Mouse (Mus musculus): ENCODE results near the gene Hnf4a. TPM values are rescaled to one million over a fixed set of nuclear protein-coding genes. Genes with fewer than 3 reads are reported as not detected.

Gene Hnf4a
- polyA plus RNA-seq, 1 experiment, result 0.22 TPM

GRCm38 (mm10) chr2:163555417-163555816 lies 48.8 kb downstream of the Hnf4a start:
- H3K27me3 ChIP-seq (ENCODE audit: control insufficient read depth, insufficient read depth, low read length), result no peaks in the 10 kb centered on the region

DNA sequence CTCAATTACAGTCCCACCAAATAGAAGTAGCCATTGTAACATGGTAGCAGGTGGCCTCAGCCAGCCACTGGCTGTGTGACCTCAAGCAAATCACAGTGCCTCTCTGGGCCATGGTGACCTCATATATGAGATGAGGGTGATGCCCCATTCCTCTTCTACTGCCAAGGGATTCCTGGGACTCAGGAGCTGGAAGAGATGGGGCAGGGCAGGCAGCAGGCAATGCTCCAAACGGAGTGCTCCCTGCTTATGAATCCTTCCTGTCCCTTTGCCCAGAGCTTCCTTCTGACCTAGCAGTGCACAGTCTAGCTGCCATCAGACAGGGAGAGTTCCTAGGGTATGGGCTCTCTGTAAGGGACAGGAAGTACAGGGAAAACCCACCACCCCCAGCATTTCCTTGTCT lies 51.9 kb downstream of the Hnf4a start:
- Histone ChIP-seq H3K27ac (ENCODE audit: insufficient read depth, low read length) (no peak overlapping the region), H3K4me1 (ENCODE audit: control insufficient read depth, insufficient read depth, insufficient read length) (no peaks in the 10 kb centered on the region), H3K27me3 (ENCODE audit: control insufficient read depth, insufficient read depth, low read length) (no peaks in the 10 kb centered on the region), H3K4me3 (ENCODE audit: extremely low read depth, insufficient read depth, insufficient read length) (no peak overlapping the region), H3K36me3 (ENCODE audit: control insufficient read depth, insufficient read depth, low read length) (no peaks in the 10 kb centered on the region)
- TF ChIP-seq POLR2A (IDR thresholded peaks at IDR 0.05; ENCODE audit: low read depth, low read length) (no peak), CTCF (IDR thresholded peaks at IDR 0.05; ENCODE audit: extremely low read depth, insufficient read depth, insufficient read length, insufficient replicate concordance) (no peak)
- WGBS, result 95% methylated on average over 1 of the region's 1 CpGs
- DNase-seq (ENCODE audit: low read depth in 1 of 2, low spot score in 2 of 2), result no peak

More at GRCm38 (mm10) chr2:163555417-163555816, 48.8 kb downstream of the Hnf4a start:
- Histone ChIP-seq H3K27ac (ENCODE audit: insufficient read depth, low read length) (no peak overlapping the region), H3K36me3 (ENCODE audit: control insufficient read depth, insufficient read depth, low read length) (no peaks in the 10 kb centered on the region), H3K4me3 (ENCODE audit: extremely low read depth, insufficient read depth, insufficient read length) (no peak overlapping the region), H3K4me1 (ENCODE audit: control insufficient read depth, insufficient read depth, insufficient read length) (no peaks in the 10 kb centered on the region)
- 87% methylated on average over 13 of the region's 13 CpGs for WGBS
- no peak for DNase-seq (ENCODE audit: low read depth in 1 of 2, low spot score in 2 of 2)
- TF ChIP-seq CTCF (IDR thresholded peaks at IDR 0.05; ENCODE audit: extremely low read depth, insufficient read depth, insufficient read length, insufficient replicate concordance) (no peak), POLR2A (IDR thresholded peaks at IDR 0.05; ENCODE audit: low read depth, low read length) (no peak)

DNA sequence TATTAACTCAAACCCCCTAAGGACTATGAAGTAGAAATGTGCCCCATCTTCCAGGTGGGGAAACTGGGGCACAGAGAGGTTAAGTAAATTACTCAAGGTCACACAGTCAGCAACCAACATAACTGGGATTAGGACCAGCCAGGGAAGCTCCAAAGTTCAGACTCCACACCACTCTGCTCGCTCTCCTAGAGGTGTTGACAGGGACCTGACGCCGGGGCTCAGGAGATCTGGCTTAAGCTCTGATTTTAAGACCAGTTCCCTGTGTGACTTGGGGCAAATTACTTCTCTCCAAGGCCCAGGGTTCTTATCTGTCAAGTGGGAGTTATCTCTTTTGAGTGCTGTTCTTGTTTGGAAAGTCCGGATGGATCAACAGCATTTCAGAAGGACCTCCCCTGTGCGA lies 52.6 kb downstream of the Hnf4a start:
- Histone ChIP-seq H3K4me1 (ENCODE audit: control insufficient read depth, insufficient read depth, insufficient read length) (no peaks in the 10 kb centered on the region), H3K27me3 (ENCODE audit: control insufficient read depth, insufficient read depth, low read length) (no peaks in the 10 kb centered on the region), H3K4me3 (ENCODE audit: extremely low read depth, insufficient read depth, insufficient read length) (no peak overlapping the region), H3K36me3 (ENCODE audit: control insufficient read depth, insufficient read depth, low read length) (no peaks in the 10 kb centered on the region), H3K27ac (ENCODE audit: insufficient read depth, low read length) (no peak overlapping the region)
- 85% methylated on average over 5 of the region's 5 CpGs for WGBS
- no peak for TF ChIP-seq CTCF (IDR thresholded peaks at IDR 0.05; ENCODE audit: extremely low read depth, insufficient read depth, insufficient read length, insufficient replicate concordance)
- DNase-seq (ENCODE audit: low read depth in 1 of 2, low spot score in 2 of 2), result no peak

DNA sequence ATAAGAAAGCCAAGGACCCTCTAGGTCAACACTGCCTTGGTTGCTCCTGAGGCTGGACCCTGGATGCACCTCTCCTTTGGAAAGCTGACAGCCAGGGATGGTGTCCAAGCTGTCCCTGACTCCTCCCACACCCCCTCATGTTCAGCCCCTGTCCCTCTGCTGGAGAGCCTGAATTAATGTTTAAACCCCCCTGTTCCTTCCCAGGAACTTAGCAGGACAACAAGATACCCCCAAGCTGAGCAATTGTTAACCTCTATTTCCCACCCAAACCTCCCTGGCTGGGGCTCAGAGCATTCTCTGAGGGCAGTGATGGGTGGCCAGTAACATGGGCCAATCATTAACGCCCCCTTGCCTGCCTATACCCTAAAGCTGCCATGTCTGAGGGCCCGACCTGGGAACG lies 53.6 kb downstream of the Hnf4a start:
- TF ChIP-seq CTCF (IDR thresholded peaks at IDR 0.05; ENCODE audit: extremely low read depth, insufficient read depth, insufficient read length, insufficient replicate concordance), result no peak
- no peak for TF ChIP-seq POLR2A (IDR thresholded peaks at IDR 0.05; ENCODE audit: low read depth, low read length)
- no peak for DNase-seq (ENCODE audit: low read depth in 1 of 2, low spot score in 2 of 2)
- H3K4me1 ChIP-seq (ENCODE audit: control insufficient read depth, insufficient read depth, insufficient read length), result no peaks in the 10 kb centered on the region
- H3K4me3 ChIP-seq (ENCODE audit: extremely low read depth, insufficient read depth, insufficient read length), result no peak overlapping the region
- no peaks in the 10 kb centered on the region for H3K36me3 ChIP-seq (ENCODE audit: control insufficient read depth, insufficient read depth, low read length)
- no peak overlapping the region for H3K27ac ChIP-seq (ENCODE audit: insufficient read depth, low read length)
- H3K27me3 ChIP-seq (ENCODE audit: control insufficient read depth, insufficient read depth, low read length), result no peaks in the 10 kb centered on the region
- WGBS, result 87% methylated on average over 3 of the region's 3 CpGs

GRCm38 (mm10) chr2:163561258-163561948 lies 54.8 kb downstream of the Hnf4a start:
- H3K27ac ChIP-seq (ENCODE audit: insufficient read depth, low read length), result no peak overlapping the region
- H3K36me3 ChIP-seq (ENCODE audit: control insufficient read depth, insufficient read depth, low read length), result no peaks in the 10 kb centered on the region
- 86% methylated on average over 13 of the region's 13 CpGs for WGBS
- TF ChIP-seq POLR2A (IDR thresholded peaks at IDR 0.05; ENCODE audit: low read depth, low read length), result no peak
- no peaks in the 10 kb centered on the region for H3K4me1 ChIP-seq (ENCODE audit: control insufficient read depth, insufficient read depth, insufficient read length)
- DNase-seq (ENCODE audit: low read depth in 1 of 2, low spot score in 2 of 2), result no peak
- no peak overlapping the region for H3K4me3 ChIP-seq (ENCODE audit: extremely low read depth, insufficient read depth, insufficient read length)
- no peaks in the 10 kb centered on the region for H3K27me3 ChIP-seq (ENCODE audit: control insufficient read depth, insufficient read depth, low read length)

- Histone ChIP-seq H3K27me3 (ENCODE audit: control insufficient read depth, insufficient read depth, low read length) (no peaks in the 10 kb centered on the region), H3K36me3 (ENCODE audit: control insufficient read depth, insufficient read depth, low read length) (no peaks in the 10 kb centered on the region), H3K27ac (ENCODE audit: insufficient read depth, low read length) (no peak overlapping the region), H3K4me1 (ENCODE audit: control insufficient read depth, insufficient read depth, insufficient read length) (no peaks in the 10 kb centered on the region), H3K4me3 (ENCODE audit: extremely low read depth, insufficient read depth, insufficient read length) (no peak overlapping the region)
- TF ChIP-seq CTCF (IDR thresholded peaks at IDR 0.05; ENCODE audit: extremely low read depth, insufficient read depth, insufficient read length, insufficient replicate concordance), result no peak
- no peak for TF ChIP-seq POLR2A (IDR thresholded peaks at IDR 0.05; ENCODE audit: low read depth, low read length)
- no peak for DNase-seq (ENCODE audit: low read depth in 1 of 2, low spot score in 2 of 2)
- 49% methylated on average over 8 of the region's 8 CpGs for WGBS
Observed at GRCm38 (mm10) chr2:163564646-163565045, 58.0 kb downstream of the Hnf4a start.

GRCm38 (mm10) chr2:163574321-163574720 lies 67.7 kb downstream of the Hnf4a start:
- no peak for DNase-seq (ENCODE audit: low read depth in 1 of 2, low spot score in 2 of 2)
- H3K4me1 ChIP-seq (ENCODE audit: control insufficient read depth, insufficient read depth, insufficient read length), result no peaks in the 10 kb centered on the region; the same call in 1 of the 2 replicates
- H3K4me3 ChIP-seq (ENCODE audit: extremely low read depth, insufficient read depth, insufficient read length), result no peak overlapping the region
- no peak for TF ChIP-seq POLR2A (IDR thresholded peaks at IDR 0.05; ENCODE audit: low read depth, low read length)
- TF ChIP-seq CTCF (IDR thresholded peaks at IDR 0.05; ENCODE audit: extremely low read depth, insufficient read depth, insufficient read length, insufficient replicate concordance), result no peak
- no peak overlapping the region for H3K27ac ChIP-seq (ENCODE audit: insufficient read depth, low read length)
- H3K36me3 ChIP-seq (ENCODE audit: control insufficient read depth, insufficient read depth, low read length), result no peaks in the 10 kb centered on the region
- 77% methylated on average over 3 of the region's 3 CpGs for WGBS
- H3K27me3 ChIP-seq (ENCODE audit: control insufficient read depth, insufficient read depth, low read length), result no peaks in the 10 kb centered on the region
